Mouse (Mus musculus): ENCODE data around the gene Wnt5b. TPM values are rescaled to one million over a fixed set of nuclear protein-coding genes. Genes with fewer than 3 reads are reported as not detected.
A peak's percentile ranks its signal among the peaks of the same experiment; 100 is the strongest.

The Wnt5b gene
- total RNA-seq, 2 experiments from 2014 or later = 2.0 TPM

DNA sequence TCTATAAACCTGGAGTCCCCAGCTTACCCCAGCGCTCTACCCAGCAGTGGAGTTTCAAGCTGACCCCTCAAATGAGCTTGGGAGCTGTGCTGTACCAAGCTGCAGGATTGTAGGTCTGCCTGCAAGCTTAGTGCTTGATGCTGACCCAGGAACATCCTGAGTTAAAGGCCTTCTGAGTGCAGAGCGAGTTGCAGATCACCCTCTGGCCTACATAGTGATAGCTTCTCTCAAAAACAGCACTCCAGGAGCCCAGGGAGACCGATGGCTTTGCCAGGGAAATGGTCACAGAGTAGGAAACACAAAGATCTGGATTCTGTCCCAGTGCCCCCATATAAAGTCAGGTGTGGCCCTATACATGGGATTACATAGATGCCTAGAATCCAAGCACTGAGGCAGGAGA is 132.6 kb downstream of the Wnt5b start:
- TF ChIP-seq CTCF (conservative IDR thresholded peaks at IDR 0.05) = no peak
- H3K27ac ChIP-seq = no peak overlapping the region
- DNase-seq (ENCODE audit: low spot score in 2 of 2) = no peak
- H3K4me3 ChIP-seq = no peak overlapping the region

DNA sequence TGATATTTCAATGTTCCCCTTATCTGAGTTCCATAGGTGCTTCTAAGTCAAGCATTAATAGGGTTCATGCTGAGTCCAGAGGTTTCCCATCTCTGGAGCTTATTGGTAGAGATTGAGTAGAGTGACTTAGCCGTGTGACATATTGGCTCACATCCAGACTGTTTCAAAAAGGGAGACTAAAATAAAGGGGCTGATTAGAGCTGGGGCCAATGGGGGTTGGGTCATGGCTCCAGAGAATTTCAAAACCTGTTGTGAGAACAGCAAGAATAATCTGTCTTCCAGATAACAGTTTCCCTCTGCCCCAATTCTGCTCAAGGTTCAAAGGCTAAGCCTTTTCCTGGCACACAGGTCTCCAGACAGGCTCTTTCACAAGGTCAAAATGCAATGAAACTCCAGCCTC is 134.4 kb downstream of the Wnt5b start:
- no peak for DNase-seq (ENCODE audit: low spot score in 2 of 2)
- no peak overlapping the region for H3K27ac ChIP-seq
- TF ChIP-seq CTCF (conservative IDR thresholded peaks at IDR 0.05) = no peak
- no peak overlapping the region for H3K4me3 ChIP-seq

DNA sequence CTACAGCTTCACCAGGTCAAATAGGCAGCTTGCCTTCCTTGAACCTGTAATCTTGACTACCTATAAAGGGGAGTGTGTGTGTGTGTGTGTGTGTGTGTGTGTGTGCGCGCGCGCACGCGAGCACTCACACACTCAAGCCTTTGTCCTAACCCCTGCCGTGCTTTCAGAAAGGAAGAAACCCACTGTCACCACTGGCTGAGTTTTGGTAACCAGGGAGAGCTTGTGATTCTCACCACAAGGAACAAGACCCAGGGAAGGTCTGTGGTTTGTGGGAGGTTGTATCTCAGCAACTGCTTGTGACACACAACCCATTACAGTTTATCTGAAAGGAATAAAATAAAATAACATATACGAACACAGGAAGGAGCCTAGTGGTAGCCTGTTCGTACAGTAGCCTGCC is 135.6 kb downstream of the Wnt5b start:
- DNase-seq (ENCODE audit: low spot score in 2 of 2) = no peak
- no peak for TF ChIP-seq CTCF (conservative IDR thresholded peaks at IDR 0.05)
- H3K4me3 ChIP-seq = no peak overlapping the region
- no peak overlapping the region for H3K27ac ChIP-seq

DNA sequence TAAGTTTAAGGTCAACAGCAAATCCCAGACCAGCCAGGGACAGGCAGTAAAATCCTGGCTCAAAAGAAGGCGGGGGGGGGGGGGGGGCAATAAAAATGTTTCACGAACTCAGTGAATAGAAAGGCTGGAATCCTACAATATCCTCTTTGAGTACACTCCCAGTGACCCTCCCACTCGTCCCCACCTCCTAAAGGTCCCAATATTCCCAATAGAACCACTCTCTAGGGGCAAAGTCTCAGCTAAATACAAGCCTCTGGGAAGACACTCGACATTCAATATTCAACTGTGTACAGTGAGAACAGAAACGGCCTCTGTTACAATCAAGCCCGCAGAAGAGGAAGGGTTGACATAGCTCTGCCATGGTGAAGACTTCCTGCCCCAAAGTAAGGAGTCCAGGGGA is 136.3 kb downstream of the Wnt5b start:
- no peak for DNase-seq (ENCODE audit: low spot score in 2 of 2)
- Histone ChIP-seq H3K27ac (no peak overlapping the region), H3K4me3 (no peak overlapping the region)
- TF ChIP-seq CTCF (conservative IDR thresholded peaks at IDR 0.05) = no peak

DNA sequence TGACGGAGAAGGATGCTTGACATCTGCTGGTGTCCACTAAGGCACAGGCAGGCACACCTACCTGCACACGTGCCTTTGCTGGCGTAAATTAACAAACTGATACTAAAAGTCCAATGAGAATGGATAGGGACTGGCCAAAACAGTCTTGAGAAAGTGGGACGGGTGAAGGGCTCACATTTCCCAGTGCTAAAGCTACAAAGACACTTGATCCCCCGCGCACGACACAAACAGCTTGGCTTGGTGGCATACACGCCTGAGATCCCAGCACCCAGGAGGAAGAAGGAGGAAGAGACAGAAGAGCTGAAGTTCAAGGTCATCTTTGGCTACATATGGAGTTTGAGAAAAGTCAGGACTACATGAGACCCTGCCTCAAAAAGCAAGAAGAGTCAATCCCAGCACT is 137.6 kb downstream of the Wnt5b start:
- H3K4me3 ChIP-seq = no peak overlapping the region
- H3K27ac ChIP-seq = no peak overlapping the region
- no peak for DNase-seq (ENCODE audit: low spot score in 2 of 2)
- TF ChIP-seq CTCF (conservative IDR thresholded peaks at IDR 0.05) = no peak

DNA sequence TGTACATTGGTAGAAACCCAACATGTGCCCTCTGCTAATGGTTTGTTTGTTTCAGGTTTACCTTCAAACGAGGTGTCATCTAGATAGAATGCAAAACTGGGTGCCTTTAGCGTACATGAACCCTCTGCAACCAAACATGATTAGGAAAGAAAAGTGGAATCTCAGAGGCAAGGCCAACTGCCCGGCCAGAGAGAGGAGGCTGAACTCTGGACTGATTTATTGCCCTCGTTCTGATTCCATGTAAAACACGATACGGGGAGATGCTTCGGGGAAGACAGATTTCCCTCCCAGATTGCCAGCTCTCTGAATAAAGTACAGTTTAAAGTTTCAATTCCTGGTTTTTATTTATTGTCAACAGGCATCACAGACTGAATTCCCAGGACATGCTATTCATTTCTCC is 138.8 kb downstream of the Wnt5b start:
- DNase-seq (ENCODE audit: low spot score in 2 of 2) = no peak
- TF ChIP-seq CTCF (conservative IDR thresholded peaks at IDR 0.05) = no peak
- Histone ChIP-seq H3K4me3 (no peak overlapping the region), H3K27ac (no peak overlapping the region)

DNA sequence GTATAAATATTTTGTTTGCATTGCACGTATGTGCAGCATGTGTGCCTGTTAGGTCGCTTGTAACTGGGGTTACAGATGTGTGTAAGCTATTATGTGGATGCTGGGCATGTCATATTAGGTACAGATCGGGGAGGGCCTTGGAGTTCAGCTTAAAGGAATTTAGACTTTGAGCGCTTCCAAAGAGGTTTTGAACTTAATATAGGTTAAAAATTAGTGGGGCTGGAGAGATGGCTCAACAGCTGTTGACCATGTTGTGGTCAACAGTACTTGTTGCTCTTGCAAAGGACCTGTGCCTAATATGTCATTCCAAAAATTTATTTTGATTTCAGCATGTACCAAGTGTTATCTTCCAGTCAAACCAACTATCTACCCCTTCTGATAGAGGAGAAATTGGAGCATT is 139.3 kb downstream of the Wnt5b start:
- TF ChIP-seq CTCF (conservative IDR thresholded peaks at IDR 0.05) = no peak
- no peak overlapping the region for H3K4me3 ChIP-seq
- no peak overlapping the region for H3K27ac ChIP-seq
- DNase-seq (ENCODE audit: low spot score in 2 of 2) = no peak

DNA sequence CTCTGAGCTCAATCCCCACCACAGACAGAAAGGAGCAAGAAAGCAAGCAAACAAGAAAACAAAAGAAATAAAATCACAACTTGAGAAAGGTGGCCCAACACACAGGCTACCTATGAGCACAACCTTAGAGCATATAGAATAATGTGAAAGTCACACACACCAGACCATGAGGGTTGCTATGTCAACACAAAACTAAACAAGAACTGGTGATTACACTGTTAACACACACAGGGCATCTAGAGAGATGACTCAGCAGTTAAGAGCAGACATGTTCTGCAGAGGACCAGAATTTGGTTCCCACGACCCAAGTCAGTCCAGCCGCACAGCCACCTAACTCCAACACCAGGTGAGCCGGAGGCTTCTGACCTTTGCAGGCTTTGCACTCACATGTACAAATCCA is 141.2 kb downstream of the Wnt5b start:
- DNase-seq (ENCODE audit: low spot score in 2 of 2) = no peak
- Histone ChIP-seq H3K4me3 (no peak overlapping the region), H3K27ac (no peak overlapping the region)
- no peak for TF ChIP-seq CTCF (conservative IDR thresholded peaks at IDR 0.05)

DNA sequence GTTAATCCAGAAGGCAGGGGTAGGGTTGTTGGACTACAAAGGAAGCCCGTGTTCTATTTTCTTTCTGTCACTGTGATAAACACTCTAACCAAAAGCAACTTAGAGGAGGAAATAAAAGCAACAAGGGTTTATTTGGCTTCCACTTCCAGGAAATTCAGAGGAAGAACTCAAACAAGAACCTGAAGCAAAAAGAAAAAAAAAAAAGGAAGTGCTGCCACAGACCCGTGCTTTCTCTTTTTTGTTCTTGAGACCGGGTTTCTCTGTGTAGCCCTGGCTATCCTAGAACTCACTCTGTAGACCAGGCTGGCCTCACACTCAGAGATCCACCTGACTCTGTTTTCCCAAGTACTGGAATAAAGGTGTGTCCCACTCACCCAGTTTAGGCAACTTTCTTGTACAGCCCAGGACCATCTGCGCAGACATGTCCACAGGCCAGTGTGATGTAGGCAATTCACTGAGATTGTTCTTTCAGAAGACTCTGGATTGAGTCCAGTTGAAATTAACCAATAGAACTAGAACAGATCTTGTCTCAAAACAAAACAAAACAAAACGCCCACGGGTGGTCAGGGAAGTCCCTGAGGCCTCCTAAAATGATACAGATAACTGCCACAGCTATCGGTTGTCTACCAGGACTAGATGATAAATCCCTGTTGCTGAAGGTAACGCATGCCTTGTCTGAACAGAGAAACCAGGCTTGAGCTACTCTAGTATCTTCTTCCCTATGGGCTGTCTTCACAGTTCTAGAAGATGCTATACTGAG is 142.4 kb downstream of the Wnt5b start:
- no peak for DNase-seq (ENCODE audit: low spot score in 2 of 2)
- TF ChIP-seq CTCF (conservative IDR thresholded peaks at IDR 0.05) = no peak
- Histone ChIP-seq H3K27ac (no peak overlapping the region), H3K4me3 (no peak overlapping the region)

DNA sequence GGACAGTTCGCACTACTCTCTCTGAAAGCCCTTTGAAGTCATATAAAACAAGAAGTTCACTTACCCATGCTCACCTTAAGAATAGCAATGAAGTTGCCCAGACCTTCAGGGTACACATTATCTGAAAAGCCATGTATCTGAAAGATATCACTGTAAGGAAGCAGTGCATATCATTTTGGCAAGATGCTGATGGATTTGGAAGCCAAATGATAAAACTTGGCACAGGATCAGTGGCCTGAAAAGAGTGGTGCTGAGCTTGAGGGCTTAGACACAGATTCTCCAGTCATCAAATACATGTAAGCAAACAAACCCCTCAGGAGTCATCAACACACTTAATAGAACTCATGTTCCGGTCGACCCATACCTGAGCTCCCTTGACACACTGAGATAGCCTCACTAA is 143.5 kb downstream of the Wnt5b start:
- no peak overlapping the region for H3K27ac ChIP-seq
- TF ChIP-seq CTCF (conservative IDR thresholded peaks at IDR 0.05) = no peak
- DNase-seq (ENCODE audit: low spot score in 2 of 2) = no peak
- H3K4me3 ChIP-seq = no peak overlapping the region

DNA sequence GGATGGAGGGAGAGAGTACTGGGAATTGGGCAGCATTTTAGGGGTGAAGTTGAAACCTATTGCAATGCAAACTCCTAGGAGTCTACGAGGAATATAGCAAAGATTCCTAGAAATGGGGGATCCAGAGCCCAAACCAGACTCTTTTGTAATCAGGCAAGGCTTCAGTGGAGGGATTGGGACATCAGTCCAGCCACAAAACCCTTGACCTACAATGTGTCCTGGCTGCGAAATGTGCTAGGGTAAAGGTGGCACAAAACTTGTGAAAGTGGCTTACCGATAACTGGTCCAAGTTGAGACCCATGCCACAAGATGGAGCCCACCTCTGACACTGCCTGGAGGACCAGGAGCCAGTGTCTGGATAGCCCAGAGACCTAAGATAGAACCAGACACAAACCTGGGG is 144.8 kb downstream of the Wnt5b start:
- Histone ChIP-seq H3K4me3 (no peak overlapping the region), H3K27ac (no peak overlapping the region)
- no peak for TF ChIP-seq CTCF (conservative IDR thresholded peaks at IDR 0.05)
- DNase-seq (ENCODE audit: low spot score in 2 of 2) = no peak

DNA sequence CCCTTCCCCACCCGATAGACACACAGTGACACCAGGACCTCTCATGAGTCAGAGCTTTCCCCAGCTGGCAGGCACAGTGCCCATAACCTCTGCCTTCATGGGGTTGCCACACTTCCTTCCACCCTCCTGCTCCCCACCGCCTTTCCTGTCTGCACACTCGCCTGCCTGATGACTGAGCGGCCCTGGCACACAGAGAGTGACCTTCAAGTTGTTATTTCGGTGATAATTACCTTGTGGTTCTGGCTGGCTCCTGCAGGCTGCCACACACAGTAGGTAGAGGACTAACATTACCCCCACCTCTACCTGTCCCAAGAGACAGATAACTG is 147.9 kb downstream of the Wnt5b start:
- no peak overlapping the region for H3K4me3 ChIP-seq
- TF ChIP-seq CTCF (conservative IDR thresholded peaks at IDR 0.05) = no peak
- no peak for DNase-seq (ENCODE audit: low spot score in 2 of 2)
- H3K27ac ChIP-seq = no peak overlapping the region

DNA sequence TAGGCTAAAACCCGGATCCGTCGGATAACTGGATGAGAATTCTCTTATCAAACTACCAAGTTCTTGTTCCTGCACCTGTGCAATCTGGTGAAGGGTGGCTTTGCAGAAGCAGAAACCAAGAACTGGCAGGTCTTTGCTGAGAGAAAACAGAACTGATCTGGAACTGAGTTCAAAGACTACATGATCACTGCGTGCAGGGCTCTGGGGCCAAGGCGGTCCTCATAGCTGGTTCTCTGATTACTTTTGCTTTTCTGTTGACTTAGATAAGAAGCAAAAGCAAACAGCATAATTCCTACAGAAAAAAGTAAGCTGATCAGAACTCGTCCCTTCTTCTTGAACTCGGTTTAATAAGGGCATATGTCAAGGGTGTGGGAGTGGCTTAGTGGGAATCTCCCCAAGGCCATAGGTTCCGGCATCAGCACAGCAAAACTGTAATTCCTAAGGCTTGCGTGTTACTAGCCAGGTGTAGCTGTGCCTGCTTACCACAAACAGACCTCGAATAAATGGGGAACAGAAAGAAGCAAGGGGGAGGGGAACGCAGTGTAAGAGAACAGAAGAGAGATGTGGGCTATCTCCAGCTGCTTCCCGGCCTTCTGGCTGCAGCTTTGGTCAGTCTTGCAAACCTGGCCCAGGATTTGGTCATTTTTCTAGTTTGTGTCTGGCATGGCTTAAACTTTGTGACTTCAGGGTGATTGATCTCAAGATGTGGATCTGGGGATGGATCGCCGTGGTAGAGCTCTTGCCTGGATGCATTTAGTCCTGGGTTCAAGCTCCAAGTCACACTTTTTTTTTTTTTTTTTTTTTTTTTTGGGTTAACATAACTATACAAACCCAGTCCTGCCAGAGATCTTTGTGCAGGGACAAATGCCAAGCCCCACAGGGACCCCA is 148.5 kb downstream of the Wnt5b start:
- no peak for TF ChIP-seq CTCF (conservative IDR thresholded peaks at IDR 0.05)
- H3K27ac ChIP-seq = peak overlapping the region; percentile 43; the same call in 1 of the 2 replicates
- no peak overlapping the region for H3K4me3 ChIP-seq
- no peak for DNase-seq (ENCODE audit: low spot score in 2 of 2)

DNA sequence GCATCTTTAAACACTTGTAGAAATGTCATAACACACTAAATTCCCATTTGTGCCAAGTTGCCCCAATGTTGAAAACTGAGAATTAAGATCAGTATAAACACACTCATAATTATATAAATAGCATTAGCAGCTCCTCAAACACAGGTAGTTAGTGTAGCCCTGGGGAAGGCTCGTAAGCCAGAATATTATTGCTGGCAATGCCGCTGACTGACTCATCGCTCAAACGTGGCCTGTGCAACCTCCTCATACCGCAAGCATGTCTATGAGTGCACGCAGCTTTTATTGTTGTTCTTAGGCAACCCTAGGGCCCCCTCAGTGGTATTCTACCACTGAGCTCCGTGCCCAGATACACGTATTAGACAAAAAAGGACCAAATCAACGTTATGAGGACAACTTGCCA is 151.3 kb downstream of the Wnt5b start:
- Histone ChIP-seq H3K27ac (no peak overlapping the region), H3K4me3 (no peak overlapping the region)
- no peak for DNase-seq (ENCODE audit: low spot score in 2 of 2)
- TF ChIP-seq CTCF (conservative IDR thresholded peaks at IDR 0.05) = no peak
